Mouse (Mus musculus) forebrain, embryonic 16.5 days (tissue): ENCODE data around the gene Actr6. TPM values are rescaled to one million over a fixed set of nuclear protein-coding genes. Genes with fewer than 3 reads are reported as not detected.
A peak's percentile ranks its signal among the peaks of the same experiment; 100 is the strongest.

Experiments
- ATAC-seq: fragments of 200-750 bp; cut with Nextera tagmentation; 2 replicates; pipeline ENCODE4 v1.8.0; 2017; ENCODE audit warnings: mild to moderate bottlenecking, moderate library complexity
- H3K27ac ChIP-seq: fragments of 300-500 bp; sonication (generic); 2 replicates; pipeline ENCODE4 v1.5.1; 2014; ENCODE audit warnings: low read length, control low read depth
- H3K27me3 ChIP-seq: fragments of 300-500 bp; sonication (generic); replicated peaks from 2 replicates; pipeline ENCODE4 v1.6.1; 2014; ENCODE audit warnings: low read length; ENCODE audit not compliant: control insufficient read depth, insufficient read depth
- H3K36me3 ChIP-seq: fragments of 300-500 bp; sonication (generic); 2 replicates; pipeline ENCODE4 v1.6.1; 2014; ENCODE audit not compliant: control insufficient read depth, insufficient read depth
- H3K4me1 ChIP-seq: fragments of 300-500 bp; sonication (generic); replicated peaks from 2 replicates; pipeline ENCODE4 v1.6.1; 2014; ENCODE audit warnings: low read length; ENCODE audit not compliant: control insufficient read depth, insufficient read depth
- H3K4me2 ChIP-seq: fragments of 300-500 bp; sonication (generic); 2 replicates; pipeline ENCODE4 v1.6.1; 2014; ENCODE audit warnings: mild to moderate bottlenecking, low read length, control low read depth
- H3K4me3 ChIP-seq: fragments of 300-500 bp; sonication (generic); replicated peaks from 2 replicates; pipeline ENCODE4 v1.5.1; 2014; ENCODE audit warnings: mild to moderate bottlenecking, low read length, control low read depth
- H3K9ac ChIP-seq: fragments of 300-500 bp; sonication (generic); replicated peaks from 2 replicates; pipeline ENCODE4 v1.6.1; 2014; ENCODE audit warnings: low read depth, low read length, control low read depth
- H3K9me3 ChIP-seq: fragments of 300-500 bp; sonication (generic); 2 replicates; pipeline ENCODE4 v1.6.1; 2016; ENCODE audit warnings: low read length; ENCODE audit not compliant: control insufficient read depth
- WGBS: fragments of 180-500 bp; shearing (Covaris S2); extraction: QIAGEN DNeasy Blood & Tissue Kit; methylation state at CpG from one replicate; pipeline ENCODE4 v1.1.7; 2014; 5-methylcytosine and 5-hydroxymethylcytosine counted together
- polyA plus RNA-seq: library from polyadenylated mRNA; unstranded; fragments of >200 nt; fragmentation: Nextera tagmentation; extraction: Ambion mirVana; gene quantifications from 2 replicates; pipeline ENCODE4 v1.2.1, GENCODE M21; 2015

Actr6 gene
- polyA plus RNA-seq, 1 experiment from 2014 or later, result 59.5 TPM

DNA sequence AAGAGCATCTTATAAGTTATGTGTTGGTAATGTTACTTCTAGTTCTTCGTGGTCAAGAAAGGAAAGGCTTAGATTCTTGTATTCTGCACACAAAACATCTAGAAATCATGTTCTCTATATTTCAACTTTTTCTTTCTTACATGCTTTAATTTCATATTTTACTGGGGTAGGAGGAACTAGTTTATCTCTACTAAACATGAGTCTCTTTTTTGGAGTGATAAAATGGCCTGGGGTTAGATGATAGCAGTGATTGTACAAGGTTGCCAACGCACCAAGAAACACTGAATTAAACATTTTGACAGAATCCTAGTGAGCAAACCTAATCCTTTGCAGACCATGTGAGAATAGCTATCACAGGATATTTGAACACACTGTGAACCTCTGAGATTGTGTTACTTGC is 44.6 kb downstream of the Actr6 start:
- Histone ChIP-seq H3K9ac (no peak overlapping the region), H3K9me3 (no peaks in the 10 kb centered on the region), H3K36me3 (no peaks in the 10 kb centered on the region), H3K27ac (no peak overlapping the region), H3K27me3 (no peaks in the 10 kb centered on the region), H3K4me1 (peaks cover 19% of the 10 kb centered on the region), H3K4me2 (no peak overlapping the region), H3K4me3 (no peak overlapping the region)
- ATAC-seq, result no peak
- WGBS, result 77% methylated on average over 2 of the region's 2 CpGs

- 6% methylated on average over 31 of the region's 31 CpGs for WGBS
- no peaks in the 10 kb centered on the region for H3K36me3 ChIP-seq
- H3K4me1 ChIP-seq, result peaks cover 19% of the 10 kb centered on the region
- peak within 1 kb of the TSS; percentile 75 for H3K27ac ChIP-seq
- H3K27me3 ChIP-seq, result no peaks in the 10 kb centered on the region
- H3K4me3 ChIP-seq, result peak within 1 kb of the TSS; percentile 98
- H3K4me2 ChIP-seq, result peak within 1 kb of the TSS; percentile 74
- peak within 1 kb of the TSS; percentile 98 for H3K9ac ChIP-seq
- peak; percentile 99 for ATAC-seq
- H3K9me3 ChIP-seq, result no peaks in the 10 kb centered on the region
Observed at GRCm38 (mm10) chr10:89686139-89686808, 45.8 kb downstream of the Actr6 start, which contains the start of gene Scyl2. Gene Scyl2 (minus strand): TSS chr10:89686285.

DNA sequence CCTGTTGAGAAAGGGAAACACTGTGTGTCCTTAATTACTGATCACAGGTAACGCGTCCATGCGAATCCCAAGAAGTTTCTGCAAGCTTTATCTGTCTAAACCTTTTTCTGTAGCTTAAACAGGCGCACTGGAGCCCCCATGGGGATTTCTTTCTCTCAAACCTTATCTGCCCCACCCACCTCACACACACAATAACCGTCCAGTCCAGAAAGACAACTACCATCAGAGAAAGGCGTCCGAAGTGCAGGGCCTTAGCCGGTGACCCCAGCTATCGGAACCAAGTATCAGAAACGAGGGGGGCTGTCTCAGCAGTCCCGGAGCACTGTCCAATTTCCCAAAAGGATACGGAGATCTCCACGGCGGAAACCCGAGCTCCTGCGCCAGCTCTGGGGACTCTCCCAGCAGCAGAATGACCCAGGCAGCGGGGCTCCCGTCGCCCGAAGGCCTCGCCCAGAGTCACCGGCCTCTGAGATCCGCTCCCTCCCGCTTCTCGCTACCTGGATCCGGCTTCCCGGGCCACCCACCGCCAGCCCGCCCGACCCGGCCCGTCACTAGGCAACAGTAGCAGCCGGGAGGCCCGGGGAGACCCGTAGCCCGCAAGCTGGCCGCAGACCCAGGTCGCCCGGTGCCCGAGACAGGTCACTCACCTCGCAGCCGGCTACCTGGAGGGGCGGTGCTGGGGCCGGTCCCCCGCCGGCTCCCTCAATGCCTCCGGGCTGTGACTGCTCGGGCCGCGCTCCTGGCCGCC is 46.5 kb downstream of the Actr6 start:
- Histone ChIP-seq H3K4me3 (peak overlapping the region; percentile 98), H3K27me3 (no peaks in the 10 kb centered on the region), H3K27ac (peak overlapping the region; percentile 75), H3K4me1 (peaks cover 19% of the 10 kb centered on the region), H3K9me3 (no peaks in the 10 kb centered on the region), H3K36me3 (no peaks in the 10 kb centered on the region), H3K9ac (peak overlapping the region; percentile 98), H3K4me2 (peak overlapping the region; percentile 74)
- WGBS, result under 1% methylated on average over 48 of the region's 51 CpGs
- peak; percentile 57 for ATAC-seq

- H3K36me3 ChIP-seq, result no peaks in the 10 kb centered on the region
- H3K4me2 ChIP-seq, result no peak overlapping the region
- no peak overlapping the region for H3K4me3 ChIP-seq
- no peak for ATAC-seq
- H3K4me1 ChIP-seq, result peaks cover 22% of the 10 kb centered on the region
- no peak overlapping the region for H3K9ac ChIP-seq
- no peaks in the 10 kb centered on the region for H3K9me3 ChIP-seq
- H3K27me3 ChIP-seq, result no peaks in the 10 kb centered on the region
- H3K27ac ChIP-seq, result no peak overlapping the region
- 78% methylated on average over 10 of the region's 10 CpGs for WGBS
Observed at GRCm38 (mm10) chr10:89682961-89683360, 49.1 kb downstream of the Actr6 start.

GRCm38 (mm10) chr10:89682157-89682556 is 49.9 kb downstream of the Actr6 start:
- no peak overlapping the region for H3K9ac ChIP-seq
- no peak overlapping the region for H3K4me3 ChIP-seq
- no peaks in the 10 kb centered on the region for H3K36me3 ChIP-seq
- H3K4me1 ChIP-seq, result peaks cover 22% of the 10 kb centered on the region
- no peaks in the 10 kb centered on the region for H3K9me3 ChIP-seq
- H3K27ac ChIP-seq, result no peak overlapping the region
- no peak for ATAC-seq
- H3K4me2 ChIP-seq, result no peak overlapping the region
- 96% methylated on average over 1 of the region's 1 CpGs for WGBS
- H3K27me3 ChIP-seq, result no peaks in the 10 kb centered on the region

DNA sequence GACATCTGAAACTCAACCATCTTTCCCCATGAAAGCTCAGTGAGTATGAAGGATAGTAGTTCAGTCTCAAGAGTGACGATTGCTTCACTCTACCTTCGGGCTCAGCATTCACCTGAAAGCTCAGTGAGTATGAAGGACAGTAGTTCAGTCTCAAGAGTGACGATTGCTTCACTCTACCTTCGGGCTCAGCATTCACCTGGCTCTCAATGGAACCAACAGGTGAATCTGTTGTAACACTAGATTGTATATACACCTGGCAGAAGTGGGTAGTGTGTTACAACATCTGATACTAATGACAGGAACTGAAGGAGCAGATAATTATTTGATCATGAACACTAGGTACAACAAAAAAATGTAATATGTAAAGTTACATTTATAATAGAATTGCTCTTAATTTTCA is 50.4 kb downstream of the Actr6 start:
- Histone ChIP-seq H3K9ac (no peak overlapping the region), H3K27ac (no peak overlapping the region), H3K4me1 (peaks cover 20% of the 10 kb centered on the region), H3K4me3 (no peak overlapping the region), H3K36me3 (no peaks in the 10 kb centered on the region), H3K4me2 (no peak overlapping the region), H3K9me3 (no peaks in the 10 kb centered on the region), H3K27me3 (no peaks in the 10 kb centered on the region)
- ATAC-seq, result no peak
- whole genome bisulfite sequencing, result 95% methylated on average over 4 of the region's 4 CpGs

DNA sequence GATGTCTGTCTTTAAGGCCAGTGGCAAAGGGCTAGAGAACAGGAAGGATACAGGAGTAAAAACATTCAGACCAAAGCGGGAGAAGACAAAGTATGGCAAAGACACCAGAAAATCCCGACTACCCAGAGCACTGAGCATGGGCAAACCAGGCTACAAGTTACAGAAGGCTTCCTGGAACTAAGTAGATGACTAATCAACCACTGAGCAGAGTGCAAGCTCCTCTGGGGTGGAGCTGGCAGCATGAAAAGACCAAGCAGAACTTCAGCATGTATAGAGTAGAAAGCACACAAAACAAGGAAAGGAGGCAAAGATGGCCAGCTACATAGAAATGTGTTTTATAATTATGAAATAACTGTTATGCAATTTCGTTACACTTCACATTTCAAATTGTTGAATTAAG is 51.6 kb downstream of the Actr6 start:
- no peak overlapping the region for H3K4me3 ChIP-seq
- WGBS, result 85% methylated on average over 3 of the region's 3 CpGs
- H3K4me1 ChIP-seq, result peaks cover 16% of the 10 kb centered on the region
- H3K27me3 ChIP-seq, result no peaks in the 10 kb centered on the region
- H3K4me2 ChIP-seq, result no peak overlapping the region
- H3K9ac ChIP-seq, result no peak overlapping the region
- no peak for ATAC-seq
- no peaks in the 10 kb centered on the region for H3K36me3 ChIP-seq
- H3K27ac ChIP-seq, result no peak overlapping the region
- no peaks in the 10 kb centered on the region for H3K9me3 ChIP-seq

DNA sequence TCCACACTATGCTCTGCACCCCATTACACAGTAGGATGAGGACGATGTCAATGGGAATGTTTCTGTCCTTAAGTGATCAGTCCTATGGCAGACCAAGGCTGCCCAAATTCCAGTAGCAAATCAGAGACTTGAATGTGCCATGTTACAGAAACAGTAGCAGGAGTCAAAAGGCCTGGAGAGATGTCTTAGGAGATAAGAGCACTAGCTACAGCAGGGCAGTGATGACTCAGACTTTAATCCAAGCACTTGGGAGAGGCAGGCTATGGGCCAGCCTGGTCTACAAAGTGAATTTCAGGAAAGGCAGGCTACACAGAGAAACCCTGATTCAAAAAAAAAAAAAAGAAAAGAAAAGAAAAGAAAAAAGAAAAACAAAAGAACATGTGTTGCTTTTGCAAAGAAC is 52.6 kb downstream of the Actr6 start:
- Histone ChIP-seq H3K9ac (no peak overlapping the region), H3K9me3 (no peaks in the 10 kb centered on the region), H3K4me3 (no peak overlapping the region), H3K27me3 (no peaks in the 10 kb centered on the region), H3K36me3 (no peaks in the 10 kb centered on the region), H3K4me2 (no peak overlapping the region), H3K27ac (no peak overlapping the region), H3K4me1 (peaks cover 8% of the 10 kb centered on the region)
- no peak for ATAC-seq
- 83% methylated on average over 1 of the region's 1 CpGs for WGBS

- Histone ChIP-seq H3K27me3 (no peaks in the 10 kb centered on the region), H3K9me3 (no peaks in the 10 kb centered on the region), H3K4me3 (no peak overlapping the region), H3K9ac (no peak overlapping the region), H3K27ac (no peak overlapping the region), H3K4me2 (no peak overlapping the region), H3K36me3 (no peaks in the 10 kb centered on the region), H3K4me1 (peaks cover 3% of the 10 kb centered on the region; the same call in 1 of the 2 replicates)
- 92% methylated on average over 4 of the region's 4 CpGs for WGBS
- ATAC-seq, result no peak
Observed at GRCm38 (mm10) chr10:89678054-89678453, 54.0 kb downstream of the Actr6 start.
